Mouse (Mus musculus): Measurements from ENCODE around the gene Rad17.

DNA sequence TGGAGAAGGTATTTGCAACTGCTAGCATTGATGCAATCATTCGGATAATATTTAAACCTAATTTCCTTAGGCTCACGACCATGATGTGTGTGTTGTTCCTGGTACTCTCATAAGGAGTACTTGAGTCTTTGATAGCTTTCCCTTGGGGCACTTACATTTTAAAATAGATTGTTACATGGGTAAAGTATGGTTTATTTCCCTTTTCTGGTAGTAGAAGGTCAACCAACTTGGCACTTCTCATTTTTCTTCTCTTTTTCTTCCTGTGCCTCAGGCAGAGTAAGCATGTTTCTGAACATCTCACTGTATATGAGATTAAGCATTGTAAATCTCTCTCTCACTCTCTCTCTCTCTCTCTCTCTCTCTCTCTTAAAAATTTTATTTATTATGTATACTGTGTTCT lies 32.0 kb upstream of the Rad17 start:
- TF ChIP-seq MAFK (IDR thresholded peaks at IDR 0.05; ENCODE audit: insufficient read depth, low read depth, low read length): no peak
- TF ChIP-seq ZNF384 (IDR thresholded peaks at IDR 0.05; ENCODE audit: low read depth, low read length): no peak
- TF ChIP-seq CHD2 (IDR thresholded peaks at IDR 0.05; ENCODE audit: low read depth, low read length): no peak
- no peak for TF ChIP-seq ZC3H11A (IDR thresholded peaks at IDR 0.05; ENCODE audit: borderline replicate concordance, low read depth, low read length)

Measured in ES-E14 (cell line).